Mouse (Mus musculus): ENCODE data around the gene Add2. TPM values are rescaled to one million over a fixed set of nuclear protein-coding genes. Genes with fewer than 3 reads are reported as not detected.

The Add2 gene
- polyA plus RNA-seq, 1 experiment from 2014 or later: 89.4 TPM

GRCm38 (mm10) chr6:86066727-86067126 is 38.2 kb downstream of the Add2 start:
- Histone ChIP-seq H3K4me2 (no peak overlapping the region), H3K27ac (replicated peaks) (no peak overlapping the region), H3K9ac (no peak overlapping the region), H3K9me3 (replicated peaks) (no peaks in the 10 kb centered on the region), H3K4me1 (replicated peaks) (peaks cover 22% of the 10 kb centered on the region), H3K36me3 (replicated peaks) (no peaks in the 10 kb centered on the region), H3K4me3 (replicated peaks) (no peak overlapping the region), H3K27me3 (peaks cover 23% of the 10 kb centered on the region)
- ATAC-seq (ENCODE audit: insufficient read depth): no peak
- 68% methylated on average over 6 of the region's 6 CpGs for WGBS (ENCODE audit: insufficient replicate concordance)

- no peak overlapping the region for H3K4me3 ChIP-seq (replicated peaks)
- no peaks in the 10 kb centered on the region for H3K9me3 ChIP-seq (replicated peaks)
- 49% methylated on average over 5 of the region's 5 CpGs for WGBS (ENCODE audit: insufficient replicate concordance)
- no peak for ATAC-seq (ENCODE audit: insufficient read depth)
- no peak overlapping the region for H3K4me2 ChIP-seq
- H3K9ac ChIP-seq: no peak overlapping the region
- no peaks in the 10 kb centered on the region for H3K36me3 ChIP-seq (replicated peaks)
- no peak overlapping the region for H3K27ac ChIP-seq (replicated peaks)
- H3K4me1 ChIP-seq (replicated peaks): peaks cover 25% of the 10 kb centered on the region
- peaks cover 23% of the 10 kb centered on the region for H3K27me3 ChIP-seq
These were observed 38.7 kb downstream of the Add2 start for GRCm38 (mm10) chr6:86067145-86067544.

- H3K9me3 ChIP-seq (replicated peaks): no peaks in the 10 kb centered on the region
- no peak overlapping the region for H3K4me2 ChIP-seq
- no peak for ATAC-seq (ENCODE audit: insufficient read depth)
- H3K27ac ChIP-seq (replicated peaks): no peak overlapping the region
- peaks cover 17% of the 10 kb centered on the region for H3K27me3 ChIP-seq
- no peak overlapping the region for H3K4me3 ChIP-seq (replicated peaks)
- 66% methylated on average over 5 of the region's 5 CpGs for WGBS (ENCODE audit: insufficient replicate concordance)
- H3K4me1 ChIP-seq (replicated peaks): peaks cover 33% of the 10 kb centered on the region
- H3K36me3 ChIP-seq (replicated peaks): no peaks in the 10 kb centered on the region
- H3K9ac ChIP-seq: no peak overlapping the region
These were observed 40.5 kb downstream of the Add2 start for GRCm38 (mm10) chr6:86069009-86069408.

- 28% methylated on average over 3 of the region's 3 CpGs for WGBS (ENCODE audit: insufficient replicate concordance)
- no peak overlapping the region for H3K27ac ChIP-seq (replicated peaks)
- peak; percentile 84 for ATAC-seq (ENCODE audit: insufficient read depth)
- no peak overlapping the region for H3K9ac ChIP-seq
- H3K27me3 ChIP-seq: peaks cover 17% of the 10 kb centered on the region
- H3K9me3 ChIP-seq (replicated peaks): no peaks in the 10 kb centered on the region
- no peak overlapping the region for H3K4me2 ChIP-seq
- no peaks in the 10 kb centered on the region for H3K36me3 ChIP-seq (replicated peaks)
- H3K4me3 ChIP-seq (replicated peaks): no peak overlapping the region
- peaks cover 38% of the 10 kb centered on the region for H3K4me1 ChIP-seq (replicated peaks)
These were observed 41.4 kb downstream of the Add2 start for GRCm38 (mm10) chr6:86069856-86070255.

- 47% methylated on average over 7 of the region's 7 CpGs for WGBS (ENCODE audit: insufficient replicate concordance)
- Histone ChIP-seq H3K36me3 (replicated peaks) (no peaks in the 10 kb centered on the region), H3K4me2 (no peak overlapping the region), H3K27ac (replicated peaks) (no peak overlapping the region), H3K9ac (no peak overlapping the region), H3K9me3 (replicated peaks) (no peaks in the 10 kb centered on the region), H3K4me1 (replicated peaks) (peaks cover 42% of the 10 kb centered on the region), H3K27me3 (peaks cover 17% of the 10 kb centered on the region), H3K4me3 (replicated peaks) (no peak overlapping the region)
- peak; percentile 58 for ATAC-seq (ENCODE audit: insufficient read depth)
These were observed 41.8 kb downstream of the Add2 start for GRCm38 (mm10) chr6:86070277-86070676.

GRCm38 (mm10) chr6:86073882-86074281 is 45.4 kb downstream of the Add2 start:
- Histone ChIP-seq H3K9me3 (replicated peaks) (no peaks in the 10 kb centered on the region), H3K36me3 (replicated peaks) (no peaks in the 10 kb centered on the region), H3K4me1 (replicated peaks) (peaks cover 66% of the 10 kb centered on the region), H3K27me3 (no peaks in the 10 kb centered on the region), H3K4me3 (replicated peaks) (no peak overlapping the region), H3K27ac (replicated peaks) (peak overlapping the region; percentile 39), H3K9ac (no peak overlapping the region), H3K4me2 (no peak overlapping the region)
- ATAC-seq (ENCODE audit: insufficient read depth): no peak
- WGBS (ENCODE audit: insufficient replicate concordance): 48% methylated on average over 3 of the region's 3 CpGs

GRCm38 (mm10) chr6:86074538-86075204 is 46.2 kb downstream of the Add2 start:
- no peaks in the 10 kb centered on the region for H3K36me3 ChIP-seq (replicated peaks)
- H3K4me1 ChIP-seq (replicated peaks): peaks cover 66% of the 10 kb centered on the region
- H3K27me3 ChIP-seq: no peaks in the 10 kb centered on the region
- WGBS (ENCODE audit: insufficient replicate concordance): 31% methylated on average over 8 of the region's 8 CpGs
- 0 out of 2 replicates have a peak overlapping the region, but pooled peaks have one; percentile 4 for H3K4me2 ChIP-seq
- H3K9me3 ChIP-seq (replicated peaks): no peaks in the 10 kb centered on the region
- peak overlapping the region; percentile 39 for H3K27ac ChIP-seq (replicated peaks)
- no peak overlapping the region for H3K4me3 ChIP-seq (replicated peaks)
- no peak for ATAC-seq (ENCODE audit: insufficient read depth)
- H3K9ac ChIP-seq: no peak overlapping the region

- peak; percentile 20; the same call in 1 of the 2 replicates for ATAC-seq (ENCODE audit: insufficient read depth)
- WGBS (ENCODE audit: insufficient replicate concordance): 46% methylated on average over 2 of the region's 2 CpGs
These were observed 48.0 kb downstream of the Add2 start for GRCm38 (mm10) chr6:86076525-86076924.

GRCm38 (mm10) chr6:86077880-86078279 is 49.4 kb downstream of the Add2 start:
- Histone ChIP-seq H3K4me1 (replicated peaks) (peaks cover 76% of the 10 kb centered on the region), H3K4me2 (peak overlapping the region; percentile 81), H3K9me3 (replicated peaks) (no peaks in the 10 kb centered on the region), H3K36me3 (replicated peaks) (peaks cover 23% of the 10 kb centered on the region), H3K27me3 (no peaks in the 10 kb centered on the region), H3K27ac (replicated peaks) (peak overlapping the region; percentile 93), H3K9ac (peak overlapping the region; percentile 80), H3K4me3 (replicated peaks) (peak overlapping the region; percentile 68)
- WGBS (ENCODE audit: insufficient replicate concordance): 15% methylated on average over 5 of the region's 5 CpGs
- ATAC-seq (ENCODE audit: insufficient read depth): peak; percentile 92

More at GRCm38 (mm10) chr6:86076525-86076924, 48.0 kb downstream of the Add2 start:
- Histone ChIP-seq H3K27ac (replicated peaks) (peak overlapping the region; percentile 93), H3K4me3 (replicated peaks) (no peak overlapping the region), H3K4me2 (peak overlapping the region; percentile 81), H3K36me3 (replicated peaks) (peaks cover 12% of the 10 kb centered on the region), H3K9ac (0 out of 2 replicates have a peak overlapping the region, but pooled peaks have one; percentile 13), H3K4me1 (replicated peaks) (peaks cover 71% of the 10 kb centered on the region), H3K9me3 (replicated peaks) (no peaks in the 10 kb centered on the region), H3K27me3 (no peaks in the 10 kb centered on the region)

GRCm38 (mm10) chr6:86078361-86079010 is 50.0 kb downstream of the Add2 start:
- Histone ChIP-seq H3K4me2 (peak overlapping the region; percentile 81), H3K27ac (replicated peaks) (peak overlapping the region; percentile 93), H3K4me3 (replicated peaks) (peak overlapping the region; percentile 68), H3K27me3 (no peaks in the 10 kb centered on the region), H3K36me3 (replicated peaks) (peaks cover 29% of the 10 kb centered on the region), H3K4me1 (replicated peaks) (peaks cover 75% of the 10 kb centered on the region), H3K9me3 (replicated peaks) (no peaks in the 10 kb centered on the region), H3K9ac (peak overlapping the region; percentile 80)
- WGBS (ENCODE audit: insufficient replicate concordance): 26% methylated on average over 1 of the region's 1 CpGs
- ATAC-seq (ENCODE audit: insufficient read depth): peak; percentile 32

- H3K4me3 ChIP-seq (replicated peaks): peak overlapping the region; percentile 68
- peak; percentile 53 for ATAC-seq (ENCODE audit: insufficient read depth)
- no peaks in the 10 kb centered on the region for H3K9me3 ChIP-seq (replicated peaks)
- H3K27me3 ChIP-seq: no peaks in the 10 kb centered on the region
- peak overlapping the region; percentile 81 for H3K4me2 ChIP-seq
- peak overlapping the region; percentile 80 for H3K9ac ChIP-seq
- H3K36me3 ChIP-seq (replicated peaks): peaks cover 37% of the 10 kb centered on the region
- H3K4me1 ChIP-seq (replicated peaks): peaks cover 67% of the 10 kb centered on the region
- peak overlapping the region; percentile 93 for H3K27ac ChIP-seq (replicated peaks)
These were observed 50.8 kb downstream of the Add2 start for GRCm38 (mm10) chr6:86079323-86079722.

All from liver, embryonic 15.5 days (tissue).